Mouse (Mus musculus): ENCODE results near the gene Ms4a4a.

DNA sequence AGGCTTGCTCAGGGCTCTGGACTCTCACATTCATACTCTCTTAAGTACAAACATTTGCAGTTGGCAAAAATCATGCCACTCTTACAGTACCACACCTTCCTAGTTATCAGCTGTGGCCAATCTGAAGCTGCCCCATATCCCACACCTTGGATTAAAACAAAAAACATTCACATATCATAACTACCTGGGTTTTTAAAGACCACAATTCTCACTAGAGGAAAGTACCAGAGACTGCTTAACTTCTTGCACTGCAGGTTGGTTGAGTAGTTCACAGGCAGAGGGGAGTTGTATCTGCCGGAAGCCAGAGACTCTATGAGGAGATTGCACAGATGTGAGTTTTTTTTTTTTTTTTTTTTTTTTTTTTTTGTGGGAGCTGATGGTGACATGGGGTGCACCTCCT is 38.8 kb downstream of the Ms4a4a start:
- TF ChIP-seq CTCF (IDR thresholded peaks at IDR 0.05) (no peak), POLR2A (IDR thresholded peaks at IDR 0.05; ENCODE audit: insufficient read depth, low read depth, low read length) (no peak), EP300 (IDR thresholded peaks at IDR 0.05; ENCODE audit: insufficient read depth, low read depth, low read length) (no peak)
